Comparison of ENCODE assay signal across 16 mouse cellular contexts in the genomic region with DNA sequence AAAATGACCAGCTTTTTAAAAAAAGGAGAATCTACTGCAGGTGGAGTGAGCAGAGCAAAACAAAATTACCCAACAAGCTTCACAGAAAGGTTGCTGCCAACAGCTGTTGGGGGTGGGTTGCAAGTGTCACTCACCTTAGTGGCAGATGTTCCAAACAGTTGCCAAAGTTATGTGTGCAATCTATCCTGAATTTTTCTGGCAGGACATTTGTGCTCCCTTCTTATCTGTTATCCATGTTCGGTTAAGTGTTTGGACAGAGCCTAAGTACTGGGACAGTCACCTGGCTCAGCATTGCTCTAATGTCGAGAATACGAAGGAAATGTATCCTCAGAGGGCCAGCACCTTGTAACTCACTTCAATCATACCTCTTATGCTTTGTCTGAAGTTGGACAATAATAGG.
"Had no signal": no experiment of that assay in that cellular context is flagged by ENCODE, and none has a peak within 500 bp of the region (broad histone marks: within the 10 kb centered on the region; RNA-seq: fewer than 3 reads in every experiment).

No protein-coding gene starts in this region.

- H3K27me3 ChIP-seq: neural tube, embryonic 13.5 days; neural tube, embryonic 15.5 days; stomach, embryonic 15.5 days had no signal

- H3K36me3 ChIP-seq: neural tube, embryonic 13.5 days; neural tube, embryonic 15.5 days; stomach, embryonic 15.5 days had no signal

- H3K9ac ChIP-seq: neural tube, embryonic 13.5 days; neural tube, embryonic 15.5 days; stomach, embryonic 15.5 days had no signal

- H3K9me3 ChIP-seq: neural tube, embryonic 13.5 days; neural tube, embryonic 15.5 days; stomach, embryonic 15.5 days had no signal

- H3K27ac ChIP-seq: neural tube, embryonic 13.5 days; neural tube, embryonic 15.5 days; stomach, embryonic 15.5 days; stomach, postnatal 0 days had no signal

- DNase-seq: retina, postnatal 1 day; right cerebral cortex, adult 18-20 months; right cerebral cortex, postnatal 14 days; right cerebral cortex, postnatal 25 days; right cerebral cortex, postnatal 4 days; spleen, adult 18-20 months; thymus, adult 18-20 months; thymus, adult 2 months; thymus, postnatal 14 days; thymus, postnatal 25 days; thymus, postnatal 36 days; thymus, postnatal 4 days had no signal

- H3K4me3 ChIP-seq: neural tube, embryonic 13.5 days; neural tube, embryonic 15.5 days; stomach, embryonic 15.5 days had no signal

- H3K4me2 ChIP-seq: neural tube, embryonic 13.5 days; neural tube, embryonic 15.5 days; stomach, embryonic 15.5 days had no signal

- H3K4me1 ChIP-seq: neural tube, embryonic 13.5 days; neural tube, embryonic 15.5 days; stomach, embryonic 15.5 days had no signal
